Mouse (Mus musculus) telencephalon, adult 2 months (tissue): ENCODE measurements at regions not wholly inside any gene's neighbourhood (a gene's known extent, or its start where the extent isn't known, plus 50 kb on each side); places are given as distances from the start of the nearest gene placed in this dataset.

Experiments
- DNase-seq: peaks from one replicate; pipeline ENCODE4 v3.0.0-alpha.2; 2011; ENCODE audit warnings: low read depth, low spot score

DNA sequence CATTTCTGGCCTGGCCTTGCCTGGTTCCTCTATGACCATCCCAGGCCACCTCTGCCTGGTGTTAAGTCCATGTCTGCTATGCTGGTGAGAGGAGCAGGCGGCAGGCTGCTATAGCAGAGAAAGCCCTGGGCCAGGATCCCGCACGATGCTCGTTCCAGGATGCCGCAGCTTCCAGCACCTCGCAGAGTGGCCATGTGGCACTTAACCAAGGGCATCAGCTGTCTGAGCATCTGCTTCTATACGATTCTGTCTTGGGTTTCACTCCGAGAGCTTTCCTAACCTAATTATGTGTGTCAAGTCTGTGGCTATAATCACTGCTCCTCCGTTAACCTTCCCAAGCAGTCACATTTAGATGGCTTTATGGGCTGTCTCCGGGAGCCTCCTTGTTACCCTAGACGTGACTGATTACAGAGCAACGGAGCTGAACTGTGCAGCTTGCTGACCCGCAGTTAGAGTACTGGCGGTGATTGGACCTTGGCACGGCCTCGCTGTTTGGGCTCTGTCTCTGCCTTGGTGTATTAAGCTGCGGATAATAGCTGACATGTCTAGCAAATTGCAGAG lies 64.4 kb downstream of the Ackr3 start:
- DNase-seq, result no peak

DNA sequence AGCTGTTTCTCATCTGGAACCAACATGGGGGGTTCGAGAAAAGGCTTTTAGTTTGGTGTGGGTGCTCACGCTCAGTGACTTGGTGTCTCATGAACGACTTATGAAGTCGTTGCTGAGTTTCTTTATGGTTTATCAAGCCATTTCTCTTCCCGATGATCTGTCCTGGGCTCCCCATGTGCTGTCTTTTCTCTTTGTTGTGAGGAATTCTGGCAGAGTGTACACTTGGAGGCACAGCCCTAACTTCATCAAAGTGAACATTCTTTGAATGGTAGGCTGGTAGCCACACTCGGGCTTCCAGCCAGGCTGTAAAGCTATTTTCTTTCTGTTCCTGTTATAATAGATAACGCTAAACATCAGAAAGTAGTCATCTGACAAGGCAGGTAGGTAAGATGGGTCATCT lies 65.2 kb downstream of the Ackr3 start:
- no peak for DNase-seq

DNA sequence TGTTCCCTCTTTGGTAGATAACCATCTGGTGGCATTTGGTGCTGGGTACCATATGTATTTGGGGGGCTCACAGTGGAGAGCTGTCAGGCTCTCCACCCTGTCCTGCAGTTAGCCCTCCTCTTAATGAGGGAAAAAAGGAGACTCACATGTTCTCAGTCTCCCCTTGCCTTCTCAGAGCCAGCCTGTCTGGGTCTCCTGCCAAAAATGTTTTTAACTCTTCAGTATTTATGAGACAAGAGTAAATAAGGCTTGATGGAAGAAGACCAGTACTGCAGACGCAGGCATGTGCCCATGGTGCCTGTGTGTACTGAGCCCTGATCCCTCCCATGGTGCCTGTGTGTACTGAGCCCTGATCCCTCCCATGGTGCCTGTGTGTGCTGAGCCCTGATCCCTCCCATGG lies 66.1 kb downstream of the Ackr3 start:
- DNase-seq, result no peak

DNA sequence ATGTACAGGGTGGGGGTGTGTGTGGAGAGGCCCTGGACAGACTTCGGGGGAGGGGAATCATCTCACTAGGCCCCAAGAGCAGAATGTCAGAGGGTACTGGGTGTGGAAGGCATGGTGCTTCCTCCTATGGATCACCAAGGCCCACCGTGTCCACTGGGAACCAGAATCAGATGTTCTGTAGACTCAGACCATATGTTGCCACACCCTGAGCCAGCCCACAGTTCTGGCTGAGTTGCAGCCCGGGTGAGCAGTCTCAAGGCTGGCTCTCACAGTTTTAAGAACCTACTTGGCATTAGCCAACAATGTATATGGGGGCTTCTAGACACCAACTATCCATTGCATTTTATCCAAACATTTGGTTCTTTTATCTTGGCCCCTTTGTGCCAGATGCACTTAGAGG lies 67.5 kb downstream of the Ackr3 start:
- DNase-seq, result no peak

- DNase-seq, result no peak
Measured at GRCm38 (mm10) chr1:90272411-90272810, 68.6 kb downstream of the Ackr3 start.

GRCm38 (mm10) chr1:90272830-90273628 lies 69.2 kb downstream of the Ackr3 start:
- no peak for DNase-seq

DNA sequence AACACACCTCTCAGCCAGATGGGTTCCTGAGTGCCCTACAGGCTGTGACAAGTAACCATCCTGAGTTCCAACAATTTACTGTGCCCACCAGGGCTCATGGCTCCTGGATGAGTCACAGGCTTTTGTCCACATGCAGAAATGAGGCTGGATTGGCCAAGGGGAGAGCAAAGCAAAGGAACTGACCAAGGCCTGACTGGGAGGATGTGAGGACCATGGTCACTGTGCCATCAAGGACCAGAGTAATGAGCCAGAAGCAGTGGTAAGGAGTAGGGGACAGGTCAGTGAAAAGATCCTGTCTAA lies 69.8 kb downstream of the Ackr3 start:
- no peak for DNase-seq

GRCm38 (mm10) chr1:90274968-90275651 lies 71.3 kb downstream of the Ackr3 start:
- no peak for DNase-seq

- DNase-seq, result peak; percentile 91
Measured at GRCm38 (mm10) chr1:90275786-90276520, 72.2 kb downstream of the Ackr3 start.

DNA sequence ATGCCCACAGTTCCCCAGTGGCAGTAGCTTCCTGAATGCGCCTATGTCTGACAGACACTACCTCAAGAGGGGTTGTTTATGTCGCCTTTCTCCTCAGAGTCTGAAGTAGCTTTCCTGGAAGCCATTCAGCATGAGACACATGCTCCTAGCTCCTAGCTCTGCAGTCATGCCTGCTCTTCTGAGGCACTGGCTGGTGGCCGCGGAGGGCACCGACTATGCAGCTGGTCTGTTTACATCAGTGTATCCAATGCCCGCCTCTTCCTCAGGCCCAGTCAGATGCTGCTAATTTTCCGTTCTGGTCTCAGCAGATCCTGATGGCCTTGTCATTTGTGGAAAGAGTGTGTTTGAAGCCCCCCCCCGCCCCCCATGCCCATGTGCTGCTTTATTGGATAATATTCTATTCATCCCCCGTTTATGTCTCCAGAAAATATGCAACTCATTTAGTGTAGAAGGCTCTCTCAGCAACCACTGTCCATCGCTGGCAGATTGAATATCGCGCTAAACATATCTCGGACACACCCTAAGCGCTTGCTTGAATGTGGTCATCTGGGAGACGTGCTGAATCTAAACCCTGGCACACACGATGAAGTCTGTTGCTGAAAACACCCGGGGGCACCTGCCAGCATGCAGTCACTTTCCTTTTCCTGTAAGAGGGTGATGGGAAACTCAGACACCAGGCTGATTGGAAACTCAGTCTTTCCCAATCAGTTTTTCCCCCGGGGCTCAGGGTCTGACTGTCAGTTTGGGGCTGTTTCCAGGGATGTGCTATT lies 73.9 kb downstream of the Ackr3 start:
- no peak for DNase-seq

DNA sequence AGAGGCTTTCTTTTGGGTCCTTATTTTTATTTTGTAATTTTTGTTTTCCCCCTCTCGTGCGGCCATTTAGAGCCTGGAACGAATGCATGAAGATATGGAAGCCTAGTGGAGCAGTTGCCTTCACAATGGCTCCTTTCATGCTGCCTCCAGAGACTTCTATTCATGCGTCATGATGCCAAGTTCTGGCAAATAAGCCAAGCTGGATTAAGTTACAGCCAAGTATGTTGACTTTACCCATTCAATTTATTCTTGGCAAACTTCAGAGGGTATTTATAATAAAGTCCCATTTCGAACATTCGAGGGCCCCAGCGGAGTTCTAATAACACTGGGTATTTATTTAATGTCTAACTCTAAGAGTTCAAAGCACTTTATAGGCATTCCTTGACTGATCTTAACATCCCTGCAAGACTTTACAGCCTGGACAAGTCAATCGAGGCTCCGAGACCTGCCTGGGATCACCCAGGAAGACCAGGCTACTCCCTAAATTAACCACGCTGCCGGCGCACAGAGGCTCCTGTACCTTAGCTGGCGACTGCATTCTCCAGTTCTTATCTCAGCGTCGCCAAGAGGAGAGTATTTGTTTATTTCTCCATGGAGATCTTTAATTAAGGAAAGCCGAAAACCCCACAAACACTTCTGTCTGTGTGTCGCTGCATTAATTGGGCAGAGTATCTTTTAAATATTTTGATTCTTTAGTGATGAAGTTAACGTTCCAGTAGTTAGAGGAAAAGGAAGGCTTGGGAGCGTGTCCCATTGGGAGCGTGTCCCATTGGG lies 75.5 kb downstream of the Ackr3 start:
- DNase-seq, result peak; percentile 17

DNA sequence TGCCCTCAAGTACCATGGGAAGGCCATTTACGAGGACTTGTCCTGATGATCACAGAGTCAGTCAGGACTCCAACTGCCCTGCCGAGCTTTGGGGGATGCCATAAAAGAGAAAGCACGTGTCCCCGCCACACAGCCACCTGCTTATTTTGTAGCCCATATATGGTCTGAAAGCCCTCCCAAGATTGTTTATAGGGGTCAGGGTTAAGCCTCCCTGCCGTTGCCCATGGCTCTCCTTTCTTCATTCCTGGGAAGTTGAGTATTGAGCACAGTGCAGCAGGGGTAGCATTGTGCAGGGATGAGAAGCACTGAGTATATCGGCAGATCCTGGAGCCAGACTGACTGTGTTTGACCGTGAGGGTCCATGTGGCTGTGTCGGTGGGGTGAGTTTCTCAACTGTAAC lies 76.4 kb downstream of the Ackr3 start:
- no peak for DNase-seq

DNA sequence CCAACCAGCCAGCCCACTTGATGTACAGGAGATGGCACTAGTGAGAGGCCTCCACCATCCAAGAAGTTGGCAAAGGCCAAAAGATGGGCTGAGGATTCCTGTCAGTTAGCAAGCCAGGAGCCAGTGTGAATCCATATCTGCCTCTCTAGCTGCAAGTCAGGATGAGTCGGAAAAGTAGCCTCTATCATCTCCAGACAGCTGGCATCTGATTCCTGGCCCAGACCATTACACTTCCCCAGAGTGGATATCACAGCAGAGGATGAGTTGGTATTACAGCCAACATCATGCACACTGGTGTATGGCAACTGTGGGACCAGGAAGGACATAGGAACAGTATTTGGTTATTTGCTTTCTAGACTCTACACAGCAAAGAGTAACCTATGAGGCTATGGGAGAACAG lies 77.5 kb downstream of the Ackr3 start:
- DNase-seq, result no peak

- no peak for DNase-seq
Measured at GRCm38 (mm10) chr1:90281956-90282355, 78.2 kb downstream of the Ackr3 start.

DNA sequence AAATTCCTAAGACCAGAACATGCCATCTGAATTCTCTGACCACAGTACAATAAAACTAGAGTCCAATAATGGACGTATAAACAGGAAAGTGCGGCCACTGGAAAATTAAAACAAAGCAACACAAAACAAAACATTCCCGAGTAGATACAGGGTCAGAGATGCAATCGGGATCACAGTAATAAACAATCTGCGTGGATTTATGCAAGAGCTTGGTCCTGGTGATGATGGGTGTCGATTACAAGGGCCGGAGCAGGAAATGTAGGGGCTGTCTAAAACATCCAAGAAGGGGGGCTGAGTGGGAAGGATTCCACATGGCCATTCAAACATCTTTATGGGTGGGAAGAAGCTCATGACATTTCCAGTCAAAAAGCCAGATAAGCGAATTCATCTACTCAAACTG lies 78.6 kb downstream of the Ackr3 start:
- no peak for DNase-seq

GRCm38 (mm10) chr1:90283176-90283775 lies 79.5 kb downstream of the Ackr3 start:
- DNase-seq, result peak; percentile 19

DNA sequence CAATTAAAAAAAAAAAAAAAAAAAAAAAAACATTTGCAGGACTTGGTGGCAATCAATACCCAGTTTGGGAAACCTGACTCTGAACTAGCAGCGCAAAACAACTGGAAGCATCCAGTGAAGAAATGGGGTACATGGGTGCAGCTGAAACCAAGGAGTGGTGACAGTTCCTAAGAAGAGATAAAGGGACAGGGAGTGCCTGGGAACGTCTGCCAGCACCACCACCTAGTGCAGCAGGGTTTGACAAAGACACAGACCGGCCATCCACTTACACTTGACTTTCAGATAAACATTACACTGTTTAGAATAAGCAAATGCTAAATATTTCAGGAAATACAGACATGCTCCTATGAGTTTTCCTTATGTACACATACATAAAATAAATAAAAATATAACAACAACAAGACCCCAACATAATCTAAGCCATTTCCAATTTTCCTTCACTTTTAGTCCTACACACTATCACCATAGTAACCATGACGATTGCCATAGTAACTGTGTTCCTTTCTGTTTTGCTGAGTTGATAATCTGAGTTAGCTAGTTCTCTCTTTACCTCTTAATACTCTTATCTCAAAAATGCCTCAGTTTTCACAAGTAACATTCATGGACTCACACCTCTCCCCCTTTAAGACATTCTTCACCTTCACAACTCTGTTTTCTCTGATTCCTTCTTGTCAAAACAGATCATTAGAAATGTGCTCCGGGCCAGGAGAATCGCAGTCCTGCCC lies 80.3 kb downstream of the Ackr3 start:
- peak; percentile 34 for DNase-seq

- no peak for DNase-seq
Measured at GRCm38 (mm10) chr1:90285318-90285717, 81.5 kb downstream of the Ackr3 start.

DNA sequence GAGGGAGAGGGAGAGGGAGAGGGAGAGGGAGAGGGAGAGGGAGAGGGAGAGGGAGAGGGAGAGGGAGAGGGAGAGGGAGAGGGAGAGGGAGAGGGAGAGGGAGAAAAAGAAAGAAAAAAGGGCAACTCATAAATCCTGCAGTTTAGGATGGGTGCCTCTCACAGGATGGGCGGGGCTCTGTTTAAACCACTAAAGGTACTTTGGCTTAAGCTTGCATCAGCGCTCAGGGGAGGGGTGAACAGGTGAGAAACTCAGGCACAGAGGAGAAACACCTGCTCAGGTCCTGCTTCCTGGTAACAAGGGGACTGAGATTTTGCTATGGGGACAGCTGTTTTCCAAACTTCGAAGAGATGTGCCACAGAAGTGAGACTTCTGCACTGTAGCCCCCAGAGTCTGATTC lies 83.5 kb downstream of the Ackr3 start:
- DNase-seq, result no peak
